7 mouse cellular contexts compared by ENCODE assay signal in genomic region chr7:110122565-110123422, GRCm38 (mm10). TPM values are rescaled to one million over a fixed set of nuclear protein-coding genes. Genes with fewer than 3 reads are reported as not detected.
DNase-seq lines count a peak whose midpoint lies in the region; ATAC-seq and TF ChIP-seq lines count a peak whose summit lies in the region.

No protein-coding gene starts in this region.

- peak overlapping the region; percentile 70 for H3K4me3 ChIP-seq in hindbrain, embryonic 15.5 days
- H3K4me3 ChIP-seq in left cerebral cortex, adult 2 months = peak overlapping the region; percentile 63
- H3K4me3 ChIP-seq in macrophage (ENCODE audit: inconsistent target) = peak overlapping the region; percentile 87
- H3K4me3 ChIP-seq in small intestine, adult 2 months (ENCODE audit: low read depth, low read length) = peak overlapping the region; percentile 81

- DNase-seq in cerebellum, postnatal 25 days = peak; percentile 80
- peak; percentile 77 for DNase-seq in gastrocnemius, adult 18-20 months (ENCODE audit: low spot score)
- peak; percentile 66 to 71 for DNase-seq in left cerebral cortex, adult 2 months (ENCODE audit: extremely low spot score in 1 of 2, low spot score in 2 of 2)

- peak overlapping the region; percentile 89 for H3K4me2 ChIP-seq in hindbrain, embryonic 15.5 days

- H3K79me2 ChIP-seq in macrophage (ENCODE audit: inconsistent target) = peaks cover 50% of the 10 kb centered on the region

- peak overlapping the region; percentile 71 for H3K9ac ChIP-seq in hindbrain, embryonic 15.5 days

- peaks cover 15% of the 10 kb centered on the region for H3K4me1 ChIP-seq in hindbrain, embryonic 15.5 days (replicated peaks)
- peaks cover 12% of the 10 kb centered on the region; the same call in 1 of the 2 replicates for H3K4me1 ChIP-seq in small intestine, adult 2 months (ENCODE audit: control insufficient read depth, insufficient read depth, insufficient read length, low read length)

- no peak for TF ChIP-seq CTCF in left cerebral cortex, adult 2 months (IDR thresholded peaks at IDR 0.05)
- no peak for TF ChIP-seq CTCF in small intestine, adult 2 months (IDR thresholded peaks at IDR 0.05; ENCODE audit: extremely low read depth, insufficient read length, insufficient replicate concordance, low read depth, low read length)

- peak; percentile 26 for ATAC-seq in activated CD4-positive, CD25-positive, alpha-beta regulatory T cell, adult 4 months
- peak; percentile 16; the same call in 1 of the 2 replicates for ATAC-seq in hindbrain, embryonic 15.5 days (ENCODE audit: low FRiP score, low read depth)

- H3K27ac ChIP-seq in hindbrain, embryonic 15.5 days (replicated peaks) = peak overlapping the region; percentile 74
- H3K27ac ChIP-seq in left cerebral cortex, adult 2 months = peak overlapping the region; percentile 97
- peak overlapping the region; percentile 59 for H3K27ac ChIP-seq in macrophage
- peak overlapping the region; percentile 85 for H3K27ac ChIP-seq in small intestine, adult 2 months (ENCODE audit: insufficient read depth, low read depth, low read length)

- H3K9me3 ChIP-seq in hindbrain, embryonic 15.5 days = no peaks in the 10 kb centered on the region

- H3K27me3 ChIP-seq in hindbrain, embryonic 15.5 days = no peaks in the 10 kb centered on the region
- H3K27me3 ChIP-seq in small intestine, adult 2 months (ENCODE audit: control insufficient read depth, insufficient read depth, low read length) = no peaks in the 10 kb centered on the region

- peak; percentile 35; the same call in 1 of the 2 replicates for TF ChIP-seq POLR2A in small intestine, adult 2 months (IDR thresholded peaks at IDR 0.05; ENCODE audit: low read depth, low read length)

- WGBS in hindbrain, embryonic 15.5 days = 0% methylated on average over 70 of the region's 74 CpGs
- under 1% methylated on average over 65 of the region's 74 CpGs for WGBS in macrophage (ENCODE audit: missing documents)
- WGBS in small intestine, adult 2 months = under 1% methylated on average over 73 of the region's 74 CpGs

- intact Hi-C loops in left cerebral cortex, adult 2 months (cut with DNase I) = loop anchor here (2.0 kb wide), 1 partner anchor 62 kb away; the partner anchor contains the start of gene Zfp143

- no peaks in the 10 kb centered on the region for H3K36me3 ChIP-seq in hindbrain, embryonic 15.5 days
- no peaks in the 10 kb centered on the region for H3K36me3 ChIP-seq in macrophage (ENCODE audit: inconsistent target)
- peaks cover 5% of the 10 kb centered on the region; the same call in 1 of the 2 replicates for H3K36me3 ChIP-seq in small intestine, adult 2 months (ENCODE audit: control insufficient read depth, insufficient read depth, low read length)

RNA-seq across cellular contexts. Expression of gene Wee1, which starts 0.9 kb away (rescaled TPM):
- 1 to 10 TPM; 2.4 to 3.0 TPM for polyA plus RNA-seq in activated CD4-positive, CD25-positive, alpha-beta regulatory T cell, adult 4 months (2017; shearing (Covaris generic))
- total RNA-seq in gastrocnemius, adult 18-20 months (2021) = 1 to 10 TPM; 1.8 to 2.5 TPM
- polyA plus RNA-seq in hindbrain, embryonic 15.5 days (2015; fragmentation: Nextera tagmentation; extraction: Ambion mirVana) = 7.3 and 7.9 TPM in 2 replicates
- 10 to 100 TPM; 25.8 to 27.0 TPM for total RNA-seq in left cerebral cortex, adult 2 months (2021)
- total RNA-seq in macrophage (2018; cell fraction: chromatin; rRNA removed) = 1 to 10 TPM in 25 of 26 experiments, under 1 TPM in 1; 0.83 to 9.7 (median 3.1) TPM
- 10 to 100 TPM in 5 of 26 experiments, 1 to 10 TPM in 21; 3.3 to 13.9 (median 7.7) TPM for total RNA-seq in macrophage (2018; cell fraction: cytosol; rRNA removed)
- total RNA-seq in macrophage (2018; cell fraction: nucleus; rRNA removed) = 10 to 100 TPM in 3 of 26 experiments, 1 to 10 TPM in 23; 3.3 to 20.2 (median 5.0) TPM
- polyA plus RNA-seq in macrophage (2018) = 6.0 to 21.4 TPM (median 10.7 TPM) in 3 replicates
- polyA plus RNA-seq in small intestine, adult 2 months (2012; rRNA removed) = 3.6 and 8.3 TPM in 2 replicates

Comparison
In these comparisons a context has a peak if more than half of its experiments do, and no peak if none do; other contexts are left out.
1. Peak in every context shown above with its lines: DNase-seq, ATAC-seq, H3K4me3 ChIP-seq and H3K27ac ChIP-seq.